Mouse (Mus musculus): ENCODE measurements around the gene Flt3. TPM values are rescaled to one million over a fixed set of nuclear protein-coding genes. Genes with fewer than 3 reads are reported as not detected.

Flt3 gene
- total and polyA plus RNA-seq, 3 experiments = 0.76 to 3.3 (median 2.3) TPM

DNA sequence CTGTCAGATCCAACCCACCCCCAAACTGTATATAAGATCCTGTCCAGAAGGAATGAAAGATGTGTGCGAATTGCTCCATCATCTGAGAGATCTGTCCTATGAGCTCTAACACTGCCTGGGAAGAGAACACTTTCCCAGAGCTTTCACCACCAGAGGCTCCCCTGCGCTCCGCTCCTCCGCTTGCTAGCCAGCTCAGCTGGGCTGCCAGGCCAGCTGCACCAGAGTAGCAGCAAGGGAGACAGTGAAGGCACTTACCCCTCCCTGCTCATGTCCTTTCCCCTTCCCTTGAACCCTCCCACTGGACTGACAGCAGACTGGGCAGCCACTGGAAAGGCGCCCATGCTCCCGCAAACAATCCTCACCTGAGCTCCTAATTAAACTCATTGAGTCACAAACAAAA, 23.3 kb upstream of the Flt3 start:
- no peak for TF ChIP-seq ETS1 (conservative IDR thresholded peaks at IDR 0.05; ENCODE audit: low read depth, low read length)
- no peak for TF ChIP-seq NRF1 (IDR thresholded peaks at IDR 0.05; ENCODE audit: low read depth, low read length)
- no peak for TF ChIP-seq GABPA (IDR thresholded peaks at IDR 0.05; ENCODE audit: insufficient replicate concordance, low read depth, low read length)
- no peak for TF ChIP-seq MXI1 (IDR thresholded peaks at IDR 0.05; ENCODE audit: low read depth, low read length)
- no peak for TF ChIP-seq KAT2A (IDR thresholded peaks at IDR 0.05; ENCODE audit: insufficient replicate concordance, low read length)
- no peak for TF ChIP-seq ZC3H11A (IDR thresholded peaks at IDR 0.05; ENCODE audit: low read depth, low read length)
- TF ChIP-seq RAD21 (IDR thresholded peaks at IDR 0.05; ENCODE audit: low read depth, low read length) = no peak
- TF ChIP-seq BHLHE40 (IDR thresholded peaks at IDR 0.05; ENCODE audit: low read depth, low read length) = no peak
- DNase-seq (ENCODE audit: extremely low read depth) = no peak
- H3K36me3 ChIP-seq (replicated peaks in 1 of 2; ENCODE audit: control insufficient read depth in 1 of 2, insufficient read depth in 1 of 2, low read length in 1 of 2) = peaks cover 0 to 2% of the 10 kb centered on the region in 2 experiments
- no peak overlapping the region for H3K4me3 ChIP-seq (replicated peaks in 1 of 3; ENCODE audit: low read depth in 2 of 3, low read length in 2 of 3, poor library complexity in 1 of 3)
- no peak overlapping the region for H3K4me2 ChIP-seq (ENCODE audit: insufficient read depth, low read depth, poor library complexity, severe bottlenecking)
- H3K4me1 ChIP-seq (ENCODE audit: control insufficient read depth in 1 of 2, insufficient read depth in 2 of 2) = peaks cover 0 to 8% of the 10 kb centered on the region in 2 experiments; a peak in 2 of 4 replicates
- H3K27ac ChIP-seq (ENCODE audit: insufficient read depth, low read depth) = no peak overlapping the region
- no peaks in the 10 kb centered on the region for H3K9me3 ChIP-seq (replicated peaks; ENCODE audit: low read length)
- dilution Hi-C loops (cut with MboI; ENCODE audit: extremely low pct_ligation_motif_present, extremely low pct_unique_long_range_greater_than_20kb, low sequenced_read_pairs) = no loop called here
- no peaks in the 10 kb centered on the region for H3K79me2 ChIP-seq (replicated peaks; ENCODE audit: control insufficient read depth, extremely low read depth, insufficient read depth, poor library complexity, severe bottlenecking)
- no peak overlapping the region for H3K9ac ChIP-seq (ENCODE audit: insufficient read depth, low read depth)
- no peaks in the 10 kb centered on the region for H3K27me3 ChIP-seq (replicated peaks)
- in situ Hi-C loops (cut with MboI; ENCODE audit: low pct_ligation_motif_present, low pct_unique_long_range_greater_than_20kb, low sequenced_read_pairs) = no loop called here

DNA sequence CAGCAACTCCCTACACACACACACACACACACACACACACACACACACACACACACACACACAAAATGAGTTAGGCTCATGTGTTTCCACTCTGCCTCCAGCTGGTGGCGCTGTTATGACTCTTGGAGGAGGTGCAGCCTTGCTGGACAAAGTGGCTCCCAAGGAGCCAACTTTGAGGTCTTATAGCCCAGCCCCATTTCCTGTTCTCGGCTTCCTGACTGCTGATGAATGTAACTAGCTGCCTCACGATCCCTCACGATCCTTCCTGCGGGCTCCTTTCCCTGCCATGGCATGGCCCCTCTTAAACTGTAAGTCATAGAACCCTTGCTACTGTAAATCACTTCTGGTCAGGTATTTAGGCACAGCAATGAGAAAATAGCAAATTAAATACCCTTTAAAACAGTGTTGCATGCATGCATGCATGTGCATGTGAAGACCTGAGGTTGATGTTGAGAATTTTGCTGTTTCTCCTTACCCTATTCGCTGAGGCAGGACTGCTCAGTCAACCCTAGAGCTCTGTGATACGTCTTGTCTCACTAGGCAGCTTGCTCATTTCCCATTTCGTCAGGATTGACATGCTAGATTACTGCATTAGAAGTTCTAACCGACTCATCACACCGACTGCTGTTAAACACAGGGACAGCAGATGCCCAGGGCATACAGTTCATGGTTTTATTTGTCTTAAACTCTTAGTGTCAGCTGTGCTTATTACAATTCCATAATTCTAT, 18.3 kb upstream of the Flt3 start:
- H3K4me1 ChIP-seq (ENCODE audit: control insufficient read depth in 1 of 2, insufficient read depth in 2 of 2) = peaks cover 0 to 5% of the 10 kb centered on the region in 2 experiments; a peak in 2 of 4 replicates
- peaks cover 0 to 2% of the 10 kb centered on the region in 2 experiments for H3K36me3 ChIP-seq (replicated peaks in 1 of 2; ENCODE audit: control insufficient read depth in 1 of 2, insufficient read depth in 1 of 2, low read length in 1 of 2)
- peak; percentile 78 for DNase-seq (ENCODE audit: extremely low read depth)
- H3K27me3 ChIP-seq (replicated peaks) = no peaks in the 10 kb centered on the region
- H3K4me2 ChIP-seq (ENCODE audit: insufficient read depth, low read depth, poor library complexity, severe bottlenecking) = peak overlapping the region; percentile 63
- dilution Hi-C loops (cut with MboI; ENCODE audit: extremely low pct_ligation_motif_present, extremely low pct_unique_long_range_greater_than_20kb, low sequenced_read_pairs) = no loop called here
- peak overlapping the region; percentile 20 to 51 (median 33) for H3K4me3 ChIP-seq (replicated peaks in 1 of 3; ENCODE audit: low read depth in 2 of 3, low read length in 2 of 3, poor library complexity in 1 of 3)
- in situ Hi-C loops (cut with MboI; ENCODE audit: low pct_ligation_motif_present, low pct_unique_long_range_greater_than_20kb, low sequenced_read_pairs) = no loop called here
- peak overlapping the region; percentile 6; the same call in 1 of the 2 replicates for H3K9ac ChIP-seq (ENCODE audit: insufficient read depth, low read depth)
- no peak overlapping the region for H3K27ac ChIP-seq (ENCODE audit: insufficient read depth, low read depth)
- H3K9me3 ChIP-seq (replicated peaks; ENCODE audit: low read length) = no peaks in the 10 kb centered on the region
- no peaks in the 10 kb centered on the region for H3K79me2 ChIP-seq (replicated peaks; ENCODE audit: control insufficient read depth, extremely low read depth, insufficient read depth, poor library complexity, severe bottlenecking)
- no peak for TF ChIP-seq TBP (conservative IDR thresholded peaks at IDR 0.05; ENCODE audit: low read depth, low read length)
- TF ChIP-seq TCF12 (IDR thresholded peaks at IDR 0.05; ENCODE audit: low read depth, low read length) = 0 out of 2 replicates have a peak, but pooled peaks have one; percentile 19
- 0 out of 2 replicates have a peak, but pooled peaks have one; percentile 38 for TF ChIP-seq BHLHE40 (IDR thresholded peaks at IDR 0.05; ENCODE audit: low read depth, low read length)
- peak; percentile 25; the same call in 1 of the 2 replicates for TF ChIP-seq MAZ (IDR thresholded peaks at IDR 0.05; ENCODE audit: low read depth, low read length)
- TF ChIP-seq CHD2 (IDR thresholded peaks at IDR 0.05; ENCODE audit: low read length) = peak; percentile 54; the same call in 1 of the 2 replicates
- no peak; the same call in 1 of the 2 replicates for TF ChIP-seq HCFC1 (IDR thresholded peaks at IDR 0.05; ENCODE audit: low read depth, low read length)
- TF ChIP-seq ZNF384 (IDR thresholded peaks at IDR 0.05; ENCODE audit: low read depth, low read length) = no peak
- TF ChIP-seq ZMIZ1 (IDR thresholded peaks at IDR 0.05; ENCODE audit: low read depth, low read length) = no peak
- TF ChIP-seq ZKSCAN1 (IDR thresholded peaks at IDR 0.05; ENCODE audit: borderline replicate concordance, low read depth, low read length) = no peak
- no peak for TF ChIP-seq PAX5 (IDR thresholded peaks at IDR 0.05; ENCODE audit: low read length)
- TF ChIP-seq JUND (conservative IDR thresholded peaks at IDR 0.05; ENCODE audit: low read depth, low read length) = no peak
- TF ChIP-seq USF1 (IDR thresholded peaks at IDR 0.05; ENCODE audit: low read depth, low read length) = no peak
- no peak for TF ChIP-seq GABPA (IDR thresholded peaks at IDR 0.05; ENCODE audit: insufficient replicate concordance, low read depth, low read length)
- no peak for TF ChIP-seq USF2 (conservative IDR thresholded peaks at IDR 0.05; ENCODE audit: low read depth, low read length)
- no peak for TF ChIP-seq CHD1 (IDR thresholded peaks at IDR 0.05; ENCODE audit: low read depth, low read length)
- peak; percentile 48 for TF ChIP-seq POLR2A (IDR thresholded peaks at IDR 0.05; ENCODE audit: low read depth, low read length)
- TF ChIP-seq SMC3 (IDR thresholded peaks at IDR 0.05; ENCODE audit: low read depth, low read length) = peak; percentile 66
- TF ChIP-seq IRF4 (IDR thresholded peaks at IDR 0.05; ENCODE audit: low read depth, low read length) = peak; percentile 57
- TF ChIP-seq CTCF (conservative IDR thresholded peaks at IDR 0.05 in 1 of 2, IDR thresholded peaks at IDR 0.05 in 1 of 2; ENCODE audit: low read depth in 2 of 2, low read length in 2 of 2) = peak in 1 of 2 experiments; percentile 78; a peak in 3 of 4 replicates
- no peak for TF ChIP-seq MEF2A (IDR thresholded peaks at IDR 0.05; ENCODE audit: borderline replicate concordance, low read depth, low read length)
- TF ChIP-seq RAD21 (IDR thresholded peaks at IDR 0.05; ENCODE audit: low read depth, low read length) = peak; percentile 61
- 0 out of 2 replicates have a peak, but pooled peaks have one; percentile 46 for TF ChIP-seq MAX (IDR thresholded peaks at IDR 0.05; ENCODE audit: low read length)
- no peak for TF ChIP-seq JUN (IDR thresholded peaks at IDR 0.05; ENCODE audit: insufficient read depth, low read depth, low read length)
- TF ChIP-seq ETS1 (conservative IDR thresholded peaks at IDR 0.05; ENCODE audit: low read depth, low read length) = no peak
- TF ChIP-seq RCOR1 (conservative IDR thresholded peaks at IDR 0.05; ENCODE audit: low read depth, low read length) = 0 out of 2 replicates have a peak, but pooled peaks have one; percentile 34
- TF ChIP-seq ZC3H11A (IDR thresholded peaks at IDR 0.05; ENCODE audit: low read depth, low read length) = no peak
- TF ChIP-seq MXI1 (IDR thresholded peaks at IDR 0.05; ENCODE audit: low read depth, low read length) = no peak
- no peak for TF ChIP-seq POLR2AphosphoS2 (IDR thresholded peaks at IDR 0.05; ENCODE audit: low read depth, low read length)
